Mouse (Mus musculus): ENCODE measurements around the gene Gimap8.

The Gimap8 gene

DNA sequence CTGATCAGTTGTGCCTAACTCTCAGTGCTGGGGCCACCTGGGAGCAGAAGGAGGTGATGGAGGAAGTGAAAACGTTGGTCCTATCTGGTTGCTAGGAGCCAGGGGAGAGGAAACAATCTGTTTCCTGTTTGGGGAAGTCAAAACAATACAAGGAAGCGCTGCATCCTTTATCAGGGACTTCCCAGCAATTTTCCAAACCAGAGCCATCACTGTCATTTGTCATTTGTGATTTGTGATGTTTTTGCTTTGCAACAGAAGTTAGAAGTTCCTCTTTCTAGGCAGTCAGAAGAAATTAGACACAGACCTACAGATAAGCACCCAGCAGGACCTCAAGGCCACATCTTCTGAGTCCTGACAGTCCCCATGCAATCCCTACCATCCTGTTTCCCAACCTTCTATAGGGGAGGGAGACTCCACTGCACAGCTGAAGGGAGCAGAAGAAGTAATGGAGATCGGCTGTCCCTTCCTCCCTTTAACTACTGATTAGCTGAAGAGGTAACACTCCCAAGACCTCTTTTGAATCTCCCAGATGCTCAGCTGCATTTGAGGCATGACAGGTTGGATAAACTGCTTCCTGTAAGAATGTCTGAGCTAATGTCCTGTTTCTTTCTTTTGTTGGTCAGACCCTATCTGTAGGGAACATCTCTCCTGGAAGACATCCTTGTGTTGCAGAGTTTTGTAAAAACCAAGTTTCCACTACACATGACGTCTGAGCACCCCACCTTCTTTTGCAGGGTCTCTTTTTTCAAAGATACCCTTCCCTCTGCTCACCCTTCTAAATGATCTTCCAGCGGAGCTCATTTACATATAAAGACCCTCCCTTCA is 53.4 kb downstream of the Gimap8 start:
- in situ Hi-C loops (cut with MboI; ENCODE audit: low sequenced_read_pairs) = no loop called here

- in situ Hi-C loops (cut with MboI; ENCODE audit: low sequenced_read_pairs) = no loop called here
Observed at GRCm38 (mm10) chr6:48702146-48702545, 55.1 kb downstream of the Gimap8 start.

GRCm38 (mm10) chr6:48702601-48703000 is 55.6 kb downstream of the Gimap8 start:
- in situ Hi-C loops (cut with MboI; ENCODE audit: low sequenced_read_pairs) = no loop called here

GRCm38 (mm10) chr6:48704146-48704545 is 57.1 kb downstream of the Gimap8 start:
- in situ Hi-C loops (cut with MboI; ENCODE audit: low sequenced_read_pairs) = no loop called here

- in situ Hi-C loops (cut with MboI; ENCODE audit: low sequenced_read_pairs) = no loop called here
Observed at GRCm38 (mm10) chr6:48706130-48706529, 59.1 kb downstream of the Gimap8 start.
